Mouse (Mus musculus): ENCODE data around the gene Morf4l1.

GRCm38 (mm10) chr9:90146869-90147268 is 32.3 kb upstream of the Morf4l1 start:
- TF ChIP-seq POLR2A (IDR thresholded peaks at IDR 0.05; ENCODE audit: borderline replicate concordance, insufficient read depth, low read length) (no peak), CTCF (IDR thresholded peaks at IDR 0.05; ENCODE audit: borderline replicate concordance, insufficient read depth, low read depth, low read length) (no peak)

All from cerebellum, adult 2 months (tissue).